Mouse (Mus musculus): ENCODE measurements around the gene Vsir.

- TF ChIP-seq CTCF (IDR thresholded peaks at IDR 0.05; ENCODE audit: low read depth), result no peak
- TF ChIP-seq EP300 (optimal IDR thresholded peaks at IDR 0.05), result no peak
Observed at GRCm38 (mm10) chr10:60354881-60355677, 8.4 kb downstream of the Vsir start.
